In the genomic region with DNA sequence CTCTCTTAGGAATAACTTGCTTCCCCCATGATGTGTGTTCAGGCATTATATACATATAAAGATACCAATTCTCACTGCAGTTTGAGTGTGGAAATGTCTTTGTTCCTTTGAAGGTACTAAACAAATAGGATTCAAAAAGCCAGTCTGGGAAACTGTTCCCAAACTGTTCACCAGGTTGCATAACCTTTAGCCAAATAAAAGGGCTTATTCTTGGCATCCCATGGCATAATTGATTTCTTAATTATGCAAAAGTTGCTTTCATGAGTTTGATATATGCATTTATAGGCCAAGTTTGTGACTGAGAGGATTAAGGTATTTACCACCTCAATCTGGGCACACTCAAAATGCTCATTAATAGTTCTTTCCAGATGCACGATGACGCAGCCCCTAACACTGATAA, we compare ENCODE assay signal across 27 mouse cellular contexts.
A peak's percentile ranks its signal among the peaks of the same experiment; 100 is the strongest.
DNase-seq lines count a peak whose midpoint lies in the region; ATAC-seq and TF ChIP-seq lines count a peak whose summit lies in the region.
"Had no signal": no experiment of that assay in that cellular context is flagged by ENCODE, and none has a peak within 500 bp of the region (broad histone marks: within the 10 kb centered on the region; RNA-seq: fewer than 3 reads in every experiment).

No protein-coding gene starts in this region.

- peak; percentile 7 for DNase-seq in forebrain, embryonic 14.5 days (ENCODE audit: low spot score)
- DNase-seq in forebrain, embryonic 11.5 days (ENCODE audit: low spot score), result no peak
- peak; percentile 22 for DNase-seq in brain, embryonic 14.5 days (ENCODE audit: low read depth)
- DNase-seq in gonadal fat pad, adult 2 months (ENCODE audit: low read depth), result peak; percentile 74
- no peak for DNase-seq in heart, adult 9 months (ENCODE audit: low spot score in 2 of 2)
- DNase-seq: adrenal gland, adult 8-10 months; adrenal gland, postnatal 14 days; adrenal gland, postnatal 36 days; B cell, adult 2 months; cerebellum, adult 11 months; cerebellum, adult 18-20 months; cerebellum, adult 8-10 months; cerebellum, adult 9-11 months; cerebellum, postnatal 14 days; cerebellum, postnatal 36 days; embryo, embryonic 11 days; forebrain, postnatal 0 days had no signal

- 44% methylated on average over 2 of the region's 2 CpGs for WGBS in forebrain, embryonic 14.5 days
- WGBS in forebrain, embryonic 11.5 days, result 95% methylated on average over 2 of the region's 2 CpGs

- H3K9me3 ChIP-seq in forebrain, embryonic 14.5 days (replicated peaks; ENCODE audit: control insufficient read depth, low read length), result no peaks in the 10 kb centered on the region
- no peaks in the 10 kb centered on the region for H3K9me3 ChIP-seq in forebrain, embryonic 11.5 days (ENCODE audit: control insufficient read depth, low read length)
- H3K9me3 ChIP-seq: embryonic facial prominence, embryonic 13.5 days; embryonic facial prominence, embryonic 15.5 days; forebrain, embryonic 12.5 days; forebrain, embryonic 15.5 days had no signal

- no peak overlapping the region for H3K9ac ChIP-seq in forebrain, embryonic 14.5 days (ENCODE audit: low read length)
- no peak overlapping the region for H3K9ac ChIP-seq in forebrain, embryonic 11.5 days (ENCODE audit: low read length)
- H3K9ac ChIP-seq: embryonic facial prominence, embryonic 13.5 days; embryonic facial prominence, embryonic 15.5 days; forebrain, embryonic 12.5 days; forebrain, embryonic 15.5 days; forebrain, postnatal 0 days had no signal

- ATAC-seq in forebrain, embryonic 14.5 days, result no peak
- ATAC-seq in forebrain, embryonic 11.5 days (replicated peaks; ENCODE audit: low FRiP score), result no peak
- ATAC-seq: activated CD4-positive, CD25-positive, alpha-beta regulatory T cell, adult 4 months; CD4-positive, CD25-positive, alpha-beta regulatory T cell, adult 4 months; forebrain, embryonic 15.5 days; forebrain, postnatal 0 days; Patski had no signal

- H3K4me3 ChIP-seq in forebrain, embryonic 14.5 days (ENCODE audit: low read depth, low read length), result no peak overlapping the region
- H3K4me3 ChIP-seq in forebrain, embryonic 11.5 days (ENCODE audit: low read depth, low read length), result no peak overlapping the region
- H3K4me3 ChIP-seq: embryonic facial prominence, embryonic 13.5 days; embryonic facial prominence, embryonic 15.5 days; erythroblast, embryonic 14.5 days; forebrain, embryonic 12.5 days; forebrain, embryonic 15.5 days had no signal

- TF ChIP-seq POLR2A in brain, embryonic 14.5 days (IDR thresholded peaks at IDR 0.05; ENCODE audit: borderline replicate concordance, extremely low read depth, insufficient read depth, insufficient read length, poor library complexity, severe bottlenecking), result no peak

- H3K27me3 ChIP-seq in forebrain, embryonic 14.5 days (replicated peaks; ENCODE audit: control insufficient read depth, insufficient read depth, low read length), result no peaks in the 10 kb centered on the region
- no peaks in the 10 kb centered on the region for H3K27me3 ChIP-seq in forebrain, embryonic 11.5 days (ENCODE audit: control insufficient read depth, insufficient read depth, low read length)
- H3K27me3 ChIP-seq: CH12.LX; embryonic facial prominence, embryonic 13.5 days; embryonic facial prominence, embryonic 15.5 days; forebrain, embryonic 12.5 days; forebrain, embryonic 15.5 days; Patski had no signal

- no peaks in the 10 kb centered on the region for H3K36me3 ChIP-seq in forebrain, embryonic 14.5 days (ENCODE audit: control insufficient read depth, insufficient read depth, low read length)
- no peaks in the 10 kb centered on the region for H3K36me3 ChIP-seq in forebrain, embryonic 11.5 days (ENCODE audit: control insufficient read depth, insufficient read depth, low read length)
- H3K36me3 ChIP-seq: embryonic facial prominence, embryonic 13.5 days; embryonic facial prominence, embryonic 15.5 days; forebrain, embryonic 12.5 days; forebrain, embryonic 15.5 days; G1E had no signal

- H3K4me1 ChIP-seq in forebrain, embryonic 14.5 days (ENCODE audit: control insufficient read depth, insufficient read depth, low read length), result no peaks in the 10 kb centered on the region
- H3K4me1 ChIP-seq in forebrain, embryonic 11.5 days (replicated peaks; ENCODE audit: control insufficient read depth, insufficient read depth, low read length), result no peaks in the 10 kb centered on the region
- H3K4me1 ChIP-seq: embryonic facial prominence, embryonic 13.5 days; embryonic facial prominence, embryonic 15.5 days; forebrain, embryonic 12.5 days; forebrain, embryonic 15.5 days had no signal

- TF ChIP-seq CTCF in brain, embryonic 14.5 days (IDR thresholded peaks at IDR 0.05; ENCODE audit: borderline replicate concordance, extremely low read depth, insufficient read depth, insufficient read length), result no peak

- H3K27ac ChIP-seq in forebrain, embryonic 14.5 days (ENCODE audit: low read depth, low read length), result no peak overlapping the region
- H3K27ac ChIP-seq in forebrain, embryonic 11.5 days (ENCODE audit: low read depth, low read length), result no peak overlapping the region
- H3K27ac ChIP-seq: embryonic facial prominence, embryonic 13.5 days; embryonic facial prominence, embryonic 15.5 days; forebrain, embryonic 12.5 days; forebrain, embryonic 15.5 days had no signal

- H3K4me2 ChIP-seq in forebrain, embryonic 14.5 days (ENCODE audit: low read length), result no peak overlapping the region
- H3K4me2 ChIP-seq in forebrain, embryonic 11.5 days (ENCODE audit: low read depth, low read length, severe bottlenecking), result no peak overlapping the region
- H3K4me2 ChIP-seq: embryonic facial prominence, embryonic 13.5 days; embryonic facial prominence, embryonic 15.5 days; forebrain, embryonic 12.5 days; forebrain, embryonic 15.5 days had no signal

Comparison
In these comparisons a context has a peak if more than half of its experiments do, and no peak if none do; other contexts are left out.
1. DNase-seq: peak in forebrain, embryonic 14.5 days (single experiment), brain, embryonic 14.5 days (single experiment) and gonadal fat pad, adult 2 months (single experiment); none in forebrain, embryonic 11.5 days (single experiment) and heart, adult 9 months (0 of 2).